In genomic region chr8:45527708-45528107, GRCm38 (mm10) we compare ENCODE assay signal across 25 mouse cellular contexts.
"Had no signal": no experiment of that assay in that cellular context is flagged by ENCODE, and none has a peak within 500 bp of the region (broad histone marks: within the 10 kb centered on the region; RNA-seq: fewer than 3 reads in every experiment).

No protein-coding gene starts in this region.

- H3K9ac ChIP-seq: heart, embryonic 13.5 days; heart, embryonic 15.5 days; hindbrain, embryonic 13.5 days; hindbrain, embryonic 15.5 days; kidney, embryonic 15.5 days; limb, embryonic 13.5 days; limb, embryonic 15.5 days; liver, embryonic 12.5 days; liver, embryonic 14.5 days had no signal

- H3K36me3 ChIP-seq: heart, embryonic 13.5 days; heart, embryonic 15.5 days; hindbrain, embryonic 15.5 days; kidney, embryonic 15.5 days; limb, embryonic 13.5 days; limb, embryonic 15.5 days; liver, embryonic 12.5 days had no signal

- H3K27me3 ChIP-seq: heart, embryonic 13.5 days; heart, embryonic 15.5 days; hindbrain, embryonic 13.5 days; hindbrain, embryonic 15.5 days; kidney, embryonic 15.5 days; limb, embryonic 13.5 days; limb, embryonic 15.5 days; liver, embryonic 12.5 days had no signal

- H3K4me3 ChIP-seq: heart, adult 2 months; heart, embryonic 13.5 days; heart, embryonic 15.5 days; hindbrain, embryonic 13.5 days; hindbrain, embryonic 15.5 days; kidney, embryonic 15.5 days; limb, embryonic 13.5 days; limb, embryonic 15.5 days; liver, embryonic 12.5 days had no signal

- H3K27ac ChIP-seq: heart, adult 2 months; heart, embryonic 13.5 days; heart, embryonic 15.5 days; hindbrain, embryonic 13.5 days; hindbrain, embryonic 15.5 days; hindbrain, postnatal 0 days; kidney, embryonic 15.5 days; kidney, postnatal 0 days; limb, embryonic 13.5 days; limb, embryonic 15.5 days; liver, embryonic 12.5 days; liver, embryonic 14.5 days had no signal

- DNase-seq: gastrocnemius, postnatal 14 days; gastrocnemius, postnatal 36 days; heart, adult 11 months; heart, adult 2 months; heart, postnatal 14 days; heart, postnatal 36 days; kidney, adult 11 months; kidney, adult 2 months; kidney, adult 9 months; kidney, postnatal 14 days; kidney, postnatal 36 days; layer of hippocampus, adult 9-11 months; layer of hippocampus, postnatal 36 days; left cerebral cortex, postnatal 4 days had no signal

- H3K4me1 ChIP-seq: heart, embryonic 15.5 days; hindbrain, embryonic 13.5 days; hindbrain, embryonic 15.5 days; kidney, embryonic 15.5 days; limb, embryonic 13.5 days; limb, embryonic 15.5 days; liver, embryonic 12.5 days had no signal
